Mouse (Mus musculus) embryo, embryonic 9.5 days (tissue): Measurements from ENCODE around the gene Tmprss15.

Source experiments
- DNase-seq: peaks from one replicate; pipeline ENCODE4 v3.0.0-alpha.2; 2017; ENCODE audit errors: extremely low spot score

The Tmprss15 gene

GRCm38 (mm10) chr16:79090997-79091396 is at the start of gene Tmprss15:
TSS of gene Tmprss15 (minus strand) at chr16:79091097.
- DNase-seq: no peak

- no peak for DNase-seq
Measured at GRCm38 (mm10) chr16:79114879-79115278, 24.0 kb upstream of the Tmprss15 start.

GRCm38 (mm10) chr16:79109516-79109915 is 18.6 kb upstream of the Tmprss15 start:
- DNase-seq: no peak

GRCm38 (mm10) chr16:79108969-79109368 is 18.1 kb upstream of the Tmprss15 start:
- no peak for DNase-seq

GRCm38 (mm10) chr16:79100325-79100724 is 9.4 kb upstream of the Tmprss15 start:
- DNase-seq: no peak

- no peak for DNase-seq
Measured at GRCm38 (mm10) chr16:79098321-79098720, 7.4 kb upstream of the Tmprss15 start.

- no peak for DNase-seq
Measured at GRCm38 (mm10) chr16:79086550-79086949, 4.3 kb downstream of the Tmprss15 start.

GRCm38 (mm10) chr16:79063848-79064247 is 27.0 kb downstream of the Tmprss15 start:
- DNase-seq: no peak

GRCm38 (mm10) chr16:79058775-79059558 is 31.9 kb downstream of the Tmprss15 start:
- peak; percentile 11 for DNase-seq

GRCm38 (mm10) chr16:79032593-79032992 is 58.3 kb downstream of the Tmprss15 start:
- no peak for DNase-seq

- no peak for DNase-seq
Measured at GRCm38 (mm10) chr16:79002812-79003211, 88.1 kb downstream of the Tmprss15 start.

GRCm38 (mm10) chr16:79001679-79002078 is 89.2 kb downstream of the Tmprss15 start:
- DNase-seq: no peak

- no peak for DNase-seq
Measured at GRCm38 (mm10) chr16:78976384-78976783, 114.5 kb downstream of the Tmprss15 start.

GRCm38 (mm10) chr16:78974099-78974498 is 116.8 kb downstream of the Tmprss15 start:
- no peak for DNase-seq

GRCm38 (mm10) chr16:78969091-78969731 is 121.7 kb downstream of the Tmprss15 start:
- peak; percentile 29 for DNase-seq

- no peak for DNase-seq
Measured at GRCm38 (mm10) chr16:78957434-78957833, 133.5 kb downstream of the Tmprss15 start.

GRCm38 (mm10) chr16:78950359-78950758 is 140.5 kb downstream of the Tmprss15 start:
- no peak for DNase-seq

- no peak for DNase-seq
Measured at GRCm38 (mm10) chr16:78937755-78938154, 153.1 kb downstream of the Tmprss15 start.

GRCm38 (mm10) chr16:78934298-78934697 is 156.6 kb downstream of the Tmprss15 start:
- DNase-seq: no peak

GRCm38 (mm10) chr16:78931287-78932025 is 159.4 kb downstream of the Tmprss15 start:
- no peak for DNase-seq

GRCm38 (mm10) chr16:78930382-78931286 is 160.3 kb downstream of the Tmprss15 start, which contains the start of gene Chodl:
TSS of gene Chodl (plus strand) at chr16:78930948.
- DNase-seq: peak; percentile 50
